Mouse (Mus musculus) gastrocnemius, postnatal 14 days (tissue): Measurements from ENCODE around the gene Phactr1. TPM values are rescaled to one million over a fixed set of nuclear protein-coding genes. Genes with fewer than 3 reads are reported as not detected.
A peak's percentile ranks its signal among the peaks of the same experiment; 100 is the strongest.

Experiments
- DNase-seq: peaks from one replicate; pipeline ENCODE4 v3.0.0; 2021; ENCODE audit warnings: mixed read lengths
- intact Hi-C: fragments of 180-260 bp; cut with DNase I; formaldehyde crosslinking; loops from one replicate; pipeline ENCODE4 v1.15.1; 2025; ENCODE audit warnings: low total_unique reads
- total RNA-seq, 2 experiments: library from RNA; stranded (reverse); gene quantifications; 2 replicates each; pipeline ENCODE4 v1.2.3; 2021

Phactr1 gene
- total RNA-seq, 2 experiments from 2014 or later = 2.2 to 3.1 TPM

DNA sequence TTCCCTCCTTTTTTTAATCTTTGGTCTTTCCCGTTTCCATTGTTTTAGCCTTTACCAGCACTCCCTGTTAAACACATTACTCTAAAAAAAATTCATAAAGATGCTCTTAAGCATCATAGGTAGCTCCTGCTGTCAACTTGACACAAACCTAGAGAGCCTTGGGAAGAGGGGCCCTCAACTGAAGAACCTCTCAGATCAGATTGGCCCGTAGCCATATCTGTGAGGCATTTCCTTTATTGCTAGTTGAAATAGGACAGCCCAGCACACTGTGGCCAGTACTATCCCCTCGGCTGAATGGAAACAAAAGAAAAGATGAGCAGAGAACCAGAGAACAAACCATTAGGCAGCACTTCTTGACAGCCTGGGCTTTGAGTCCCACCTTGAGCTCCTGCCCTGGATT, 313.9 kb downstream of the Phactr1 start:
- no peak for DNase-seq
- intact Hi-C loops = no loop called here

DNA sequence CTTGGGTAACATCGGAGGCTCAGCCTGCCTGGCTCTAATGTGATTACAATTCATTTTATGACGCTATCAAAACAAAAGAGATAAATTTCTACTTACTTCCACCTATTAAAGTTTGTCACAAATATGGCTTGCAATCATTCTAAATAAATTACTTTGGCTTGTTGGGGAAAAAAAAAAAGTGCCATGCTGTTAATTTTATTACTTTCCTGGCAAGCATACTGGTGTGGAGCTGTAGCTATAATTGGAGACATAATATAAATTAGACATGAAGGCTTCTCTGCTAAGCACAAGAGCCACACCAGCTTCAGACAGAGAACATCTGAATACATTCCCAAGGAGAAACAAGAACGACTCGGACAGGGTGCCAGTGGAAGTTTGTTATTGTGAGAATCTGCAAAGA, 315.8 kb downstream of the Phactr1 start:
- DNase-seq = no peak
- intact Hi-C loops = no loop called here

DNA sequence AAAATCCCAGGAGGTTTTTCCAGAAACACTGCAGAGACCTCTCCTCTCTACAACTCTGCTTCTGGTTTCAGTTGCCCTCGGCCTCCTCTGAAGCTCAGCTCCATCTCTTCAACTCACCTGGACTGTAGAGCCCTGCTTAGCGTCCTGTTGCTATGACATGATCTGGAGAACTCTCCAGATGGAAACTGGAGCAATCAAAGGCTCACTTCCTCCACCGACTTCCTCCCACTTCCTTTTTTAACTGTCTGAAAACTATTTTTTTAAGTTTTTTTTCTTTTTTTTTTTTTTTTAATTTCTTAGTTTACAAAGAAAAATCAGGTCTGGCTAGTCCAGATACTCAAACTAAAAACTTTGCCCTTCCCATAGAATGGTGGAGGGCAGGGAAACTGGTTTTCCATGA, 318.9 kb downstream of the Phactr1 start:
- no peak for DNase-seq
- intact Hi-C loops = no loop called here

- peak; percentile 23 for DNase-seq
- intact Hi-C loops = no loop called here
These were observed 324.7 kb downstream of the Phactr1 start for GRCm38 (mm10) chr13:43005131-43005579.

DNA sequence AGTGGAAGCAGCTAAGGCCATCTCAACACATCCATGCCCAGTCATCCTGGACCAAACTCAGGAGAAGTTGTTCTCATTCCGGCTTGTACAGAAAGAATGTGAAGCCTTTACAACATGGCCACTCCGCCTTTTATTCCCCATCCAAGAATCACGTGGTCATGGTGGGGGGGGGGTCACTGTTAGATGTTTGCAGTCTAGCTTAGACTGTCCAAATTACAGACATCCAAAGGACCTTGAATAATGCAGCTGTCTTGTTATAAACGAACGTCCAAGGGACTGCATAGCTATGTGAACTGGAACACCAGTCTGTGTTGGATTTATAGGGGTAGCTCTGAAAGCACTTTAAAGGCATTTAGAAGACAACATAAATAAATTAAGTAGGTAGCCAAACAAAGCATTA, 328.0 kb downstream of the Phactr1 start:
- intact Hi-C loops = no loop called here
- no peak for DNase-seq

- intact Hi-C loops = no loop called here
- no peak for DNase-seq
These were observed 329.2 kb downstream of the Phactr1 start for GRCm38 (mm10) chr13:43009596-43009995.

DNA sequence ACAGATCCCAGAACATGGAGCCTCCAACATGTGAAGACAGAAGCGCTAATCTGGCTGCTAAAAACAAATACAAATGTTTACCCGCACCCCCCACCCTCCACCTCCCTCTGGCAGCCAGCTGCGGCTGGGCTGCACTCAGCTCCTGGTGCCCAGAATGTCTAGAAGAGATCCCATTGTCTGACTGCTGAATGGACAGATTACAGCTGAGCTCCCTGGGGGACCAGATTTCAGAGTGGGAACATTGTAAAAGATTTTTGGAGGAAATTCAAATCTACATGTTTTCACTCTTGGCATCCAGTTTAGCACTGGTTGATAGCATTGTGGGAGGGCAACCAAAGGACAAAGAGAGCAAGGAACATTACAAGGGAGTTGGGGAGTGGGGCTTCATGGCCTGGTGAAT, 331.1 kb downstream of the Phactr1 start:
- intact Hi-C loops = no loop called here
- DNase-seq = no peak

- no peak for DNase-seq
- intact Hi-C loops = no loop called here
These were observed 333.6 kb downstream of the Phactr1 start for GRCm38 (mm10) chr13:43013984-43014383.

DNA sequence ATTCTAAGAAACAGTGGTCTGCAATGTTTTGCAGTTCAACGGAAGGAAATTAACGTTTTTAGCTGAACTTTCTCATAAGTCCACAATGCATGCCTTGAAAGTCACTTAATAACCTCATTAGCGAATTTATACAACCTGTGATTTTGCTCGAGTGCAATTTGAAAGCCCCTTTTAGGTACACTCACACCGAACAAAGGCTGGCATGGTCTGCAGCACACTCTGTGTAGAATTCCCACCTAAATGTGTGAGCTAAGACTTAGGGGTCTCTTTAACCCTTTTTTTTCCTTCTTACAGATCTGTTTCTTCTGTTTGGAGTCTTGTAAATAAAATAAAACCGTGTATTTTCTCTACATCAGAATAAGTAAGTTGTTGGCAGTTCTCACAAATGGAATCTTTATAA, 335.3 kb downstream of the Phactr1 start:
- no peak for DNase-seq
- intact Hi-C loops = no loop called here

GRCm38 (mm10) chr13:43018863-43019262, 338.4 kb downstream of the Phactr1 start:
- DNase-seq = no peak
- intact Hi-C loops = no loop called here

- DNase-seq = no peak
- intact Hi-C loops = no loop called here
These were observed 340.6 kb downstream of the Phactr1 start for GRCm38 (mm10) chr13:43021031-43021430.

DNA sequence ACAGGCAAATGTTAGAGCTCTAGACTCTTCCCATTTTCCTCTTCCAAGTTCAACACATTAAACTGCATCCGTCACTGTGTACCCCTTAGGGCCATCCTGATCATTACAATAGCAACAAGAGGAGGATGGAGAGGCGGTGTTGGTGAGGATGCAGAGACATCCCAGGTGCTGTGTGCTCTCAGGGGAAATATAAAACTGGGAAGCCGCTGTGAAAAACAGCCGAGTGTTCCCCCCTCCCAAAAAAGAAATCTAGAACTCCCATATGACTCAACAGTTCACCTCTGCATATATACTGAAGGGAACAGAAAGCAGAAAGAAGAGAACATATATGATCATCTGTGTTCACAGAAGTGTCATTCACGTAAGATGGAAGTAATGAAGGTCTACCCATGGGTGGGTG, 342.6 kb downstream of the Phactr1 start:
- intact Hi-C loops = no loop called here
- DNase-seq = no peak

- intact Hi-C loops = no loop called here
- DNase-seq = no peak
These were observed 347.1 kb downstream of the Phactr1 start for GRCm38 (mm10) chr13:43027568-43027967.

GRCm38 (mm10) chr13:43030222-43030621, 349.8 kb downstream of the Phactr1 start:
- intact Hi-C loops = no loop called here

DNA sequence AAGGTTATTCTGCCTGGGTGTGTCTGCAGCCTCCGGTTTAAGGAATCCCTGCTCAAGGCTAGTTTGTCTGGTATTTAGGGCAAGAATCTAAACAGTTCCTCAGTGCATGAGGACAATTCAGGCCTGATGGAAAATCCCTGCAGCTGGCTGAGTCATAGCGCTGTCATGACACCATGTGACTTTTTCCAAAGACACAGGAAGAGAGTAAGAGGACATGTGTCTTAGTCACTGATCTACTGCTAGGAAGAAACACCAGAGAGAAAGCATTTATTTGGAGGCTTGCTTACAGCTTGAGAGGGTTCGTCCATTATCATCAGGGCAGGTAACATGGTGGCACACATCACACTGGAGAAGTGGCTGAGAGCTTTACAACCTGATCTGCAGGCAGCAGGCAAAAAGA, 352.0 kb downstream of the Phactr1 start:
- DNase-seq = no peak
- intact Hi-C loops = no loop called here

More at GRCm38 (mm10) chr13:43030222-43030621, 349.8 kb downstream of the Phactr1 start:
- no peak for DNase-seq

GRCm38 (mm10) chr13:43036510-43036909, 356.1 kb downstream of the Phactr1 start:
- DNase-seq = no peak
- intact Hi-C loops = no loop called here

- no peak for DNase-seq
- intact Hi-C loops = no loop called here
These were observed 362.3 kb downstream of the Phactr1 start for GRCm38 (mm10) chr13:43042766-43043165.

GRCm38 (mm10) chr13:43048553-43048952, 368.1 kb downstream of the Phactr1 start:
- intact Hi-C loops = no loop called here
- DNase-seq = no peak

GRCm38 (mm10) chr13:43053201-43053600, 372.8 kb downstream of the Phactr1 start:
- DNase-seq = no peak
- intact Hi-C loops = no loop called here

DNA sequence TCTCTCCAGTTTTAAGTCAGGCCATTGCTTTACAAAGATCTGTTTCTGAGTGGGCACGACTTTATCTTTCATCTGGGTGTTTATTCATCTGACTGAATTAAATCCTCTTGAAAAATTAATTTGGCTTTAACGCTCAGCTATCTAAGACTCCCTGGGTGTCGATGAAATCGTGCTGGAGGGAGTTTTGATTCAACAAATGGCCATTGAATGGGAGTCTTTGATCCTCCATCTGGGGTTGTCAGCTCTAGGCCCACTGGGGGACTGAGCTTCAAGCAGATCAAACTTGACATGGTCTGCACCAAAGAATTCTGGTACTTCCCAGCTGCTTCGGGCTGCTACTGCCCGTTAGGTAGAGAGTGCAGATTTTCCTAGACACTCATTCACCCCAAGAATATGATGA, 374.7 kb downstream of the Phactr1 start:
- intact Hi-C loops = no loop called here
- no peak for DNase-seq

GRCm38 (mm10) chr13:43057104-43057503, 376.7 kb downstream of the Phactr1 start:
- DNase-seq = no peak
- intact Hi-C loops = no loop called here

GRCm38 (mm10) chr13:43063355-43063754, 382.9 kb downstream of the Phactr1 start:
- no peak for DNase-seq
- intact Hi-C loops = no loop called here
